Mouse (Mus musculus) lung, adult 2 months (tissue): ENCODE results near the gene Scin. TPM values are rescaled to one million over a fixed set of nuclear protein-coding genes. Genes with fewer than 3 reads are reported as not detected.
"Not testable (repeated sequence)": the region's sequence is repeated elsewhere in the genome, so short reads cannot be mapped to it uniquely, and the experiment has no call there.

Experiments used
- DNase-seq: peaks from one replicate; pipeline ENCODE4 v3.0.0; 2022
- H3K4me1 ChIP-seq: fragments of 200-500 bp; 2 replicates; pipeline ENCODE4 v1.6.1; 2011; ENCODE audit warnings: low read length; ENCODE audit not compliant: control insufficient read depth, insufficient read depth
- H3K4me3 ChIP-seq: fragments of 200-500 bp; replicated peaks from 2 replicates; pipeline ENCODE3; 2011; ENCODE audit warnings: low read depth, mild to moderate bottlenecking, control low read depth, low read length; ENCODE audit errors: extremely low read depth
- CTCF ChIP-seq: fragments of 200-500 bp; IDR thresholded peaks from 2 replicates; pipeline ENCODE4 v1.5.1; 2011; ENCODE audit warnings: mild to moderate bottlenecking, low read length, control low read depth; ENCODE audit not compliant: insufficient read depth
- POLR2A ChIP-seq: fragments of 200-500 bp; IDR thresholded peaks from 2 replicates; pipeline ENCODE4 v1.6.1; 2011; ENCODE audit warnings: low read depth, mild to moderate bottlenecking, control low read depth, low read length, borderline replicate concordance; ENCODE audit errors: extremely low read depth
- WGBS: fragments of 180-500 bp; shearing (Covaris S2); methylation state at CpG from one replicate; pipeline ENCODE4 v1.1.7; 2018; 5-methylcytosine and 5-hydroxymethylcytosine counted together
- polyA plus RNA-seq: library from polyadenylated mRNA; depleted of rRNA; stranded (reverse); fragments of >200 nt; gene quantifications from 2 replicates; pipeline ENCODE4 v1.2.3, GENCODE M21; 2012; rRNA removed

The Scin gene
- polyA plus RNA-seq, result 0.62 and 0.94 TPM in 2 replicates

GRCm38 (mm10) chr12:40133573-40134271 is at the start of gene Scin:
Gene Scin (minus strand): TSS chr12:40134228.
- peak; percentile 12 for DNase-seq
- 2% methylated on average over 39 of the region's 39 CpGs for WGBS
- Histone ChIP-seq H3K4me1 (peaks cover 3% of the 10 kb centered on the region), H3K4me3 (peak within 1 kb of the TSS; percentile 28)
- TF ChIP-seq POLR2A, result no peak
- TF ChIP-seq CTCF, result no peak

DNA sequence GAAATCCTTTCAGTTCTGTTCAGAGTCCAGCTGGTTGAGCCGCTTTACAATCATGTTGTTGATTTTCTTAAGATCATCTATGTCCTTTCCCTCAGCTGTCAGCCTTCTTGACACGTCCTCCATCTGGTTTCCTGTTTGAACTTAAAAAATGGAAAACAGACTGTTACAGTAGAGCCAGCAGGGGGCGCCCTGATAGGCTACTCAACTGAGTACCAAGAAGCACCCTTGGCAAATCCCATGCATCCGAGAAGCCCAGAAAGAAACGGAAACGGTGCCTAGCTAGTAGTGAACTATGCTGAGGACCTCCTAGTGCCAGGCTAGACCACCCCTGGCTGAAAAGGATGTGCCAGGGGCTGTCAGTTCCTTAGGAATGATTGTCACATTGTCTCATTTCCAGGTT is 43.1 kb upstream of the Scin start:
- DNase-seq, result peak; percentile 32
- H3K4me3 ChIP-seq, result no peak overlapping the region
- WGBS, result 38% methylated on average over 6 of the region's 6 CpGs
- no peaks in the 10 kb centered on the region for H3K4me1 ChIP-seq
- no peak for TF ChIP-seq POLR2A
- TF ChIP-seq CTCF, result peak; percentile 20; the same call in 1 of the 2 replicates

GRCm38 (mm10) chr12:40176158-40176557 is 42.1 kb upstream of the Scin start:
- H3K4me1 ChIP-seq, result no peaks in the 10 kb centered on the region
- no peak overlapping the region for H3K4me3 ChIP-seq
- WGBS, result 71% methylated on average over 2 of the region's 2 CpGs
- DNase-seq, result no peak
- TF ChIP-seq POLR2A (no peak), CTCF (no peak)

GRCm38 (mm10) chr12:40175171-40175570 is 41.1 kb upstream of the Scin start:
- H3K4me3 ChIP-seq, H3K4me1 ChIP-seq, DNase-seq: not testable (repeated sequence)
- WGBS, result 16% methylated on average over 1 of the region's 1 CpGs

DNA sequence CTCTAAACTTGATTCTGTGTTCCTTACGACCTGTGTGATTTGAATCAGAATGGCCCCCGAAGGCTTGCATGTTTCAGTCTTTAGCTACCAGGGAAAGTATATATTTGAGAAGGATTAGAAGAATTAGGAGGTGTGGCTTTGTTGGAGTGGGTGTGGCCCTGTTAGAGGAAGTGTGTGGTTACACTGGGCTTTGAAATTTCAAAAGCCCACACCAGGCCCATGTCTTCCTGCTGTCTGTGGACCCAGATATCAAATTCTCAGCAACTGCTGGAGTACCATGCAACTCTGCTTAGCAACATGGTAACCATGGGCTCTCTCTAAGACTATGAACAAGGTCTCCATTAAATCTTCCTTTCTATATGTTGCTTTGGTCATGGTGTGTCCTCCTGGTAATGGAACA is 37.6 kb upstream of the Scin start:
- 92% methylated on average over 2 of the region's 2 CpGs for WGBS
- TF ChIP-seq POLR2A, result no peak
- no peak for TF ChIP-seq CTCF
- no peaks in the 10 kb centered on the region for H3K4me1 ChIP-seq
- DNase-seq, result no peak
- no peak overlapping the region for H3K4me3 ChIP-seq

- Histone ChIP-seq H3K4me1 (no peaks in the 10 kb centered on the region), H3K4me3 (no peak overlapping the region)
- no peak for DNase-seq
- TF ChIP-seq POLR2A (no peak), CTCF (no peak)
- 97% methylated on average over 1 of the region's 1 CpGs for WGBS
These were observed 35.6 kb upstream of the Scin start for GRCm38 (mm10) chr12:40169675-40170074.

DNA sequence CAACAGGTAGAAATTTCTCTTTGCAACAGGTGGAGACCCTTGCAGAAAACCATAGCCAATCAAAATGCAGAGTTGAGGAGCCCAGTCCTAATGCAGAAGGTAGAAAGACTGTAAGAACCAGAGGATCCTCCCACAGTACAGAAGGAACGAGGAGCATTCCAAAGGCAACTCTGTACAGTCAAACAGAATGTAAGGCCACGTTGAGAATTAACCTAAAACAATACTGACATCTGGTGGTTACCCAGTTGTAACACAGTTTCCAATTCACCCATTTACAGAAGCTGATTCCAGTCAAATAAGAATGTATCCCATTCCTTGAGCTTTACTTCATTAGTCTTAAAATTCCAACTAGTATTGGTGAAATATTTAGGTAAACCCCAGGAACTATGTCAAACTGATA is 30.6 kb upstream of the Scin start:
- Histone ChIP-seq H3K4me1 (no peaks in the 10 kb centered on the region), H3K4me3 (no peak overlapping the region)
- DNase-seq, result no peak
- no peak for TF ChIP-seq POLR2A
- TF ChIP-seq CTCF, result peak; percentile 22; the same call in 1 of the 2 replicates
- WGBS, result 5% methylated on average over 2 of the region's 2 CpGs

DNA sequence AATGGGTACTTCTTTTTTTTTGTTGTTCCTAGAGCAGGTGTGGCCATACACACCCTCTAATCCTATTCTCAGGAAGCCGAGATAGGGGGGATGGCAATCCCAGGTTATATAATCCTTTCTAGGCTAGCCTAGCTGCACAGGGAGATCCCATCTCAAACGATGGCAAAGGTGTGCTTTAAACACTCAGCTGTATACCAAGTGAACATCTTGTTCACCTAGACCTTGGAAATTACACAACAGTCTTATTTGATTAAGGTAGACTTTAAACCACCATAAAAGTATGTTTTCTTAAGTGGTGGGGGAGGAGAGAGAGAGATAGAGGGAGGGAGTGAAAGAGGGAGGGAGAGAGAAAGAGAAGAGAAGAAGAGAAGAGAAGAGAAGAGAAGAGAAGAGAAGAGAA is 26.7 kb upstream of the Scin start:
- Histone ChIP-seq H3K4me1 (no peaks in the 10 kb centered on the region), H3K4me3 (no peak overlapping the region)
- TF ChIP-seq CTCF, result no peak
- TF ChIP-seq POLR2A, result no peak
- no peak for DNase-seq
- WGBS, result 65% methylated on average over 2 of the region's 2 CpGs

GRCm38 (mm10) chr12:40154188-40154587 is 20.2 kb upstream of the Scin start:
- no peak for DNase-seq
- no peak for TF ChIP-seq CTCF
- TF ChIP-seq POLR2A, result no peak
- Histone ChIP-seq H3K4me3 (no peak overlapping the region), H3K4me1 (no peaks in the 10 kb centered on the region)
- WGBS, result 89% methylated on average over 6 of the region's 6 CpGs

DNA sequence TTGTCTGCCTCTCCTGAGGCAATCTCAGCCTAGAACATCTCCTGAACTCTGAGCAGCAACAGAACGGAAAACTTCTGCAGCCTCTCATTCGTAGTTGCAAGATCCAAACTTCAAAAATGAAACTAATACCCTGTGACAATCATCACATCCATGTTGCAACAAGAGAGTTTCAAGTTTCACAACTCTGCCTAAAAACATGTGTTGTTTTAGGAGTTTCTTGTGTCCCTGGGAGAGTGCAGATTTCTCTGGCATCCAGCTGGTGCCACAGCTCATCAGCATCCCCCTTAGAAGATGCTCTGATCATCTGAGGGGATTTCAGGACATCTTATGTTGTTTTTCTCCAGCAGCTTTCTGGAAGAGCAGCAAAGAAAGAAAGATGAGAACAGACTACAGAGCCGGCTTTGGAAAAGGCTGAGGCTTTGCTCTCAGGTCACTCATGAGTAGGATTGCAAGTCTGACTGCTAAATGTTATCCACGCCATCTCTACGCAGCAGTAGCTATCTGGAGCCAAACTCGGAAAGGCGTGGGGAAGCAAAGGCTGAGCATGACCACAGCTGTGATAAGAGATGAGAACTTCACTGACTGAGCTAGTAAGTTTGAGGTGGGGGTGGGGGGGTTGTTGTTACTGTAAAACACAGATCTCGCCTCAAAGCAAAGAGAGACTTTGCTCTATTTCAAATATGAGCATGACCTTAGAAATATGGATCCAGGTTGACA is 18.5 kb upstream of the Scin start:
- 69% methylated on average over 8 of the region's 8 CpGs for WGBS
- Histone ChIP-seq H3K4me3 (no peak overlapping the region), H3K4me1 (no peaks in the 10 kb centered on the region)
- DNase-seq, result no peak
- no peak for TF ChIP-seq POLR2A
- no peak for TF ChIP-seq CTCF
